Mouse (Mus musculus): ENCODE measurements around the gene Pdzd2.

Pdzd2 gene

GRCm38 (mm10) chr15:12542316-12542715 lies 197.4 kb downstream of the Pdzd2 start:
- DNase-seq (ENCODE audit: low read depth, low spot score): no peak

- DNase-seq (ENCODE audit: low read depth, low spot score): no peak
Measured at GRCm38 (mm10) chr15:12539618-12540302, 200.0 kb downstream of the Pdzd2 start.

- DNase-seq (ENCODE audit: low read depth, low spot score): no peak
Measured at GRCm38 (mm10) chr15:12533254-12533653, 206.5 kb downstream of the Pdzd2 start.

GRCm38 (mm10) chr15:12532568-12532967 lies 207.2 kb downstream of the Pdzd2 start:
- no peak for DNase-seq (ENCODE audit: low read depth, low spot score)

- DNase-seq (ENCODE audit: low read depth, low spot score): no peak
Measured at GRCm38 (mm10) chr15:12522810-12523209, 216.9 kb downstream of the Pdzd2 start.

- no peak for DNase-seq (ENCODE audit: low read depth, low spot score)
Measured at GRCm38 (mm10) chr15:12520292-12520691, 219.4 kb downstream of the Pdzd2 start.

- no peak for DNase-seq (ENCODE audit: low read depth, low spot score)
Measured at GRCm38 (mm10) chr15:12518370-12518973, 221.3 kb downstream of the Pdzd2 start.

GRCm38 (mm10) chr15:12517314-12517813 lies 222.4 kb downstream of the Pdzd2 start:
- DNase-seq (ENCODE audit: low read depth, low spot score): no peak

- no peak for DNase-seq (ENCODE audit: low read depth, low spot score)
Measured at GRCm38 (mm10) chr15:12515272-12515844, 224.4 kb downstream of the Pdzd2 start.

- no peak for DNase-seq (ENCODE audit: low read depth, low spot score)
Measured at GRCm38 (mm10) chr15:12513526-12513925, 226.2 kb downstream of the Pdzd2 start.

- DNase-seq (ENCODE audit: low read depth, low spot score): no peak
Measured at GRCm38 (mm10) chr15:12508765-12509377, 230.9 kb downstream of the Pdzd2 start.

GRCm38 (mm10) chr15:12507523-12507922 lies 232.2 kb downstream of the Pdzd2 start:
- DNase-seq (ENCODE audit: low read depth, low spot score): no peak

- no peak for DNase-seq (ENCODE audit: low read depth, low spot score)
Measured at GRCm38 (mm10) chr15:12506514-12506913, 233.2 kb downstream of the Pdzd2 start.

GRCm38 (mm10) chr15:12506085-12506484 lies 233.6 kb downstream of the Pdzd2 start:
- no peak for DNase-seq (ENCODE audit: low read depth, low spot score)

GRCm38 (mm10) chr15:12505556-12505955 lies 234.2 kb downstream of the Pdzd2 start:
- no peak for DNase-seq (ENCODE audit: low read depth, low spot score)

- DNase-seq (ENCODE audit: low read depth, low spot score): no peak
Measured at GRCm38 (mm10) chr15:12503907-12504306, 235.8 kb downstream of the Pdzd2 start.

GRCm38 (mm10) chr15:12501924-12502548 lies 237.7 kb downstream of the Pdzd2 start:
- no peak for DNase-seq (ENCODE audit: low read depth, low spot score)

- no peak for DNase-seq (ENCODE audit: low read depth, low spot score)
Measured at GRCm38 (mm10) chr15:12500674-12501073, 239.1 kb downstream of the Pdzd2 start.

GRCm38 (mm10) chr15:12494084-12494483 lies 245.6 kb downstream of the Pdzd2 start:
- no peak for DNase-seq (ENCODE audit: low read depth, low spot score)

- DNase-seq (ENCODE audit: low read depth, low spot score): no peak
Measured at GRCm38 (mm10) chr15:12493258-12493657, 246.5 kb downstream of the Pdzd2 start.

GRCm38 (mm10) chr15:12490969-12491368 lies 248.8 kb downstream of the Pdzd2 start:
- DNase-seq (ENCODE audit: low read depth, low spot score): no peak

- DNase-seq (ENCODE audit: low read depth, low spot score): no peak
Measured at GRCm38 (mm10) chr15:12490527-12490926, 249.2 kb downstream of the Pdzd2 start.

Data from CD4-positive helper T cell, adult 2 months (primary cell).